Mouse (Mus musculus) lung, postnatal 0 days (tissue): Measurements from ENCODE around the gene Nacad. TPM values are rescaled to one million over a fixed set of nuclear protein-coding genes. Genes with fewer than 3 reads are reported as not detected.

Experiments
- ATAC-seq: fragments of 200-750 bp; cut with Nextera tagmentation; 2 replicates; pipeline ENCODE4 v1.8.0; 2017; ENCODE audit warnings: moderate library complexity
- DNase-seq: peaks from one replicate; pipeline ENCODE4 v3.0.0-alpha.2; 2016; ENCODE audit warnings: low spot score
- H3K27ac ChIP-seq: fragments of 300-500 bp; sonication (generic); 2 replicates; pipeline ENCODE4 v1.5.1; 2014; ENCODE audit warnings: antibody characterized with exemption, mild to moderate bottlenecking, low read length, mixed read lengths
- H3K27me3 ChIP-seq: fragments of 300-500 bp; sonication (generic); replicated peaks from 2 replicates; pipeline ENCODE4 v1.6.1; 2014; ENCODE audit warnings: low read length, mixed read lengths; ENCODE audit not compliant: insufficient read depth
- H3K36me3 ChIP-seq: fragments of 300-500 bp; sonication (generic); 2 replicates; pipeline ENCODE4 v1.6.1; 2014; ENCODE audit warnings: low read length, mixed read lengths; ENCODE audit not compliant: insufficient read depth
- H3K4me1 ChIP-seq: fragments of 300-500 bp; sonication (generic); 2 replicates; pipeline ENCODE4 v1.6.1; 2014; ENCODE audit warnings: antibody characterized with exemption, low read depth, low read length, mixed read lengths; ENCODE audit not compliant: insufficient read depth
- H3K4me2 ChIP-seq: fragments of 300-500 bp; sonication (generic); replicated peaks from 2 replicates; pipeline ENCODE4 v1.6.1; 2014; ENCODE audit warnings: low read depth, mild to moderate bottlenecking, low read length, moderate library complexity, mixed read lengths
- H3K4me3 ChIP-seq: fragments of 300-500 bp; sonication (generic); 2 replicates; pipeline ENCODE4 v1.5.1; 2014; ENCODE audit warnings: low read depth, low read length
- H3K9ac ChIP-seq: fragments of 300-500 bp; sonication (generic); replicated peaks from 2 replicates; pipeline ENCODE4 v1.6.1; 2014; ENCODE audit warnings: low read depth, mild to moderate bottlenecking
- H3K9me3 ChIP-seq: fragments of 300-500 bp; sonication (generic); 2 replicates; pipeline ENCODE4 v1.6.1; 2016; ENCODE audit warnings: low read length, mixed read lengths
- CTCF ChIP-seq: IDR thresholded peaks from 2 replicates; pipeline ENCODE4 v1.5.1; 2016; ENCODE audit warnings: antibody characterized with exemption, mild to moderate bottlenecking
- EP300 ChIP-seq: IDR thresholded peaks from 2 replicates; pipeline ENCODE4 v1.6.1; 2016; ENCODE audit warnings: antibody characterized with exemption, mild to moderate bottlenecking, control low read depth
- WGBS: fragments of 180-500 bp; shearing (Covaris S2); extraction: QIAGEN DNeasy Blood & Tissue Kit; methylation state at CpG from one replicate; pipeline ENCODE4 v1.1.7; 2014; 5-methylcytosine and 5-hydroxymethylcytosine counted together
- polyA plus RNA-seq: library from polyadenylated mRNA; unstranded; fragments of >200 nt; fragmentation: Nextera tagmentation; extraction: Ambion mirVana; gene quantifications from 2 replicates; pipeline ENCODE4 v1.2.1, GENCODE M21; 2015

Gene Nacad
- polyA plus RNA-seq, 1 experiment from 2014 or later: 3.2 TPM

- no peaks in the 10 kb centered on the region for H3K27me3 ChIP-seq
- H3K9ac ChIP-seq: no peak overlapping the region
- H3K4me1 ChIP-seq: peaks cover 8% of the 10 kb centered on the region; the same call in 1 of the 2 replicates
- H3K4me3 ChIP-seq: no peak overlapping the region
- DNase-seq: peak; percentile 44
- H3K9me3 ChIP-seq: no peaks in the 10 kb centered on the region
- no peak overlapping the region; the same call in 1 of the 2 replicates for H3K27ac ChIP-seq
- WGBS: 69% methylated on average over 3 of the region's 3 CpGs
- H3K4me2 ChIP-seq: no peak overlapping the region
- no peaks in the 10 kb centered on the region for H3K36me3 ChIP-seq
- no peak for ATAC-seq
- TF ChIP-seq EP300 (no peak), CTCF (no peak)
Observed at GRCm38 (mm10) chr11:6550201-6550600, 55.7 kb downstream of the Nacad start.

GRCm38 (mm10) chr11:6549770-6550169 is 56.1 kb downstream of the Nacad start:
- no peaks in the 10 kb centered on the region for H3K9me3 ChIP-seq
- 89% methylated on average over 2 of the region's 2 CpGs for WGBS
- no peak overlapping the region for H3K4me3 ChIP-seq
- DNase-seq (no peak), ATAC-seq (no peak)
- peaks cover 7% of the 10 kb centered on the region; the same call in 1 of the 2 replicates for H3K4me1 ChIP-seq
- TF ChIP-seq EP300: no peak
- TF ChIP-seq CTCF: no peak
- H3K36me3 ChIP-seq: no peaks in the 10 kb centered on the region
- no peak overlapping the region for H3K4me2 ChIP-seq
- H3K27ac ChIP-seq: no peak overlapping the region
- H3K9ac ChIP-seq: no peak overlapping the region
- no peaks in the 10 kb centered on the region for H3K27me3 ChIP-seq

Other genes with a start within 250 kb of the Nacad start
- gene Zmiz2, start 217.0 kb downstream of the Nacad start, polyA plus RNA-seq: 8.6 and 8.7 TPM in 2 replicates
- gene Ppia, start 190.6 kb downstream of the Nacad start, polyA plus RNA-seq: 3,011 and 3,180 TPM in 2 replicates
- gene H2afv, start 161.6 kb downstream of the Nacad start, polyA plus RNA-seq: 259 and 268 TPM in 2 replicates
- gene Purb, start 130.1 kb downstream of the Nacad start, polyA plus RNA-seq: 21.4 and 25.5 TPM in 2 replicates
- 5.7 and 6.2 TPM in 2 replicates for gene Myo1g, start 85.1 kb downstream of the Nacad start, polyA plus RNA-seq
- gene Ccm2, start 59.2 kb downstream of the Nacad start, polyA plus RNA-seq: 58.7 and 62.4 TPM in 2 replicates
- gene Tbrg4, start 20.0 kb upstream of the Nacad start, polyA plus RNA-seq: 10.8 and 10.9 TPM in 2 replicates
- gene Wap, start 32.6 kb upstream of the Nacad start, polyA plus RNA-seq: 27.6 TPM in 1 of 2 replicates, not detected in the other
- 9.6 and 22.1 TPM in 2 replicates for gene Ramp3, start 52.5 kb upstream of the Nacad start, polyA plus RNA-seq
- not detected in 2 replicates for gene Gm11983, start 231.6 kb upstream of the Nacad start, polyA plus RNA-seq